Mouse (Mus musculus) forebrain, embryonic 12.5 days (tissue): ENCODE measurements around the gene Pip4k2b. TPM values are rescaled to one million over a fixed set of nuclear protein-coding genes. Genes with fewer than 3 reads are reported as not detected.

ENCODE experiments used
- ATAC-seq: fragments of 200-750 bp; cut with Nextera tagmentation; 2 replicates; pipeline ENCODE4 v1.8.0; 2017; ENCODE audit warnings: moderate TSS enrichment; ENCODE audit not compliant: low FRiP score
- H3K27ac ChIP-seq: fragments of 300-500 bp; sonication (generic); 2 replicates; pipeline ENCODE4 v1.5.1; 2016; ENCODE audit warnings: mild to moderate bottlenecking
- H3K27me3 ChIP-seq: fragments of 300-500 bp; sonication (generic); 2 replicates; pipeline ENCODE4 v1.6.1; 2016; ENCODE audit warnings: mild to moderate bottlenecking
- H3K36me3 ChIP-seq: fragments of 300-500 bp; sonication (generic); replicated peaks from 2 replicates; pipeline ENCODE4 v1.6.1; 2016; ENCODE audit warnings: mild to moderate bottlenecking
- H3K4me1 ChIP-seq: fragments of 300-500 bp; sonication (generic); 2 replicates; pipeline ENCODE4 v1.6.1; 2016
- H3K4me2 ChIP-seq: fragments of 300-500 bp; sonication (generic); 2 replicates; pipeline ENCODE4 v1.6.1; 2016; ENCODE audit warnings: mild to moderate bottlenecking, moderate library complexity
- H3K4me3 ChIP-seq: fragments of 300-500 bp; sonication (generic); replicated peaks from 2 replicates; pipeline ENCODE4 v1.5.1; 2016; ENCODE audit warnings: mild to moderate bottlenecking
- H3K9ac ChIP-seq: fragments of 300-500 bp; sonication (generic); 2 replicates; pipeline ENCODE4 v1.6.1; 2016; ENCODE audit warnings: mild to moderate bottlenecking
- H3K9me3 ChIP-seq: fragments of 300-500 bp; sonication (generic); 2 replicates; pipeline ENCODE4 v1.6.1; 2016
- WGBS: fragments of 180-500 bp; shearing (Covaris S2); methylation state at CpG from one replicate; pipeline ENCODE4 v1.1.7; 2016; 5-methylcytosine and 5-hydroxymethylcytosine counted together
- polyA plus RNA-seq: library from polyadenylated mRNA; unstranded; fragments of >200 nt; fragmentation: Nextera tagmentation; extraction: Ambion mirVana; gene quantifications from 2 replicates; pipeline ENCODE4 v1.2.1, GENCODE M21; 2016

Gene Pip4k2b
- polyA plus RNA-seq, 1 experiment from 2014 or later: 2.7 TPM

- H3K27me3 ChIP-seq: no peaks in the 10 kb centered on the region
- no peak overlapping the region for H3K27ac ChIP-seq
- H3K36me3 ChIP-seq: peaks cover 97% of the 10 kb centered on the region
- no peaks in the 10 kb centered on the region for H3K4me1 ChIP-seq
- H3K9me3 ChIP-seq: peaks cover 8% of the 10 kb centered on the region; the same call in 1 of the 2 replicates
- no peak overlapping the region for H3K4me3 ChIP-seq
- 87% methylated on average over 7 of the region's 7 CpGs for WGBS
- ATAC-seq: no peak
- no peak overlapping the region for H3K4me2 ChIP-seq
- no peak overlapping the region for H3K9ac ChIP-seq
Measured at GRCm38 (mm10) chr11:97723709-97724108, 20.8 kb downstream of the Pip4k2b start.

DNA sequence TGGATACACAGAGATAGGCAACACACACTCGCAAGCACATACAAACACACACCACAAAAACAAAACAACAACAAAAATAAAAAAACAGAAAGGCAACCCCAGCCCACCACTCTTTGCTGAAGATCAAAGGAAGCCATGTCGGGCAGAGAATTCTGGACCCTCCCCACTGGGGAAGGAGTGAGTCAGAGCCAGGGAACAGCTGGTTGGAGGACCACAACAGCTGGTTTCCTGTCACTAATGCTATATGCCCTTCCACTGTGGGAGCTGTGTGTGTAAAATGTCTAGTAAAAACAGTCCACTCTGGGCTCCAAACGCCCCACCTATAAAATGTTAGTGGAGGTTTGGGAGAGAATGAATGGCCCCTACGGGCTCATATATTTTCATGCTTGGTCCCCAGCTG is 23.2 kb downstream of the Pip4k2b start:
- no peak overlapping the region for H3K9ac ChIP-seq
- H3K4me2 ChIP-seq: no peak overlapping the region
- no peaks in the 10 kb centered on the region for H3K4me1 ChIP-seq
- H3K36me3 ChIP-seq: peaks cover 99% of the 10 kb centered on the region
- no peak overlapping the region for H3K4me3 ChIP-seq
- H3K27me3 ChIP-seq: no peaks in the 10 kb centered on the region
- no peak overlapping the region for H3K27ac ChIP-seq
- ATAC-seq: no peak
- WGBS: 94% methylated on average over 4 of the region's 4 CpGs
- peaks cover 8% of the 10 kb centered on the region; the same call in 1 of the 2 replicates for H3K9me3 ChIP-seq

DNA sequence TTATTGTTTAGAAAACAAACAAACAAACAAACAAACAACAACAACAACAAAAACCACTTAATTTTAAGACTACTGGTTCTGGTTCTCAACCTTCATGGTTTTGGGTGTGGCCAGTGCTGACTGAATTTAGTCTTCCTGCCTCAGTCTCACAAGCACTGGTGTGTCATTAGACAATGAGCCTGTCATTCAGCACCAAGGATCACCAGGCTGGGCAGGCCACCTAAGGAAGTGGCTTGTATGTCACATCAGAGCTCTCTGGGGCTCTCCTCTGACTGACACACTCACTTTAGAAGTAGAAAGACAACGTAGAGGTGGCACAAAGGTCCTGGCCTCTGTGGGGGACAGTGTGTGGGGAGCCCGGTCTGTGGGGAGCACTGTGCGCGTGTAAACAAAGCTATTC is 25.5 kb downstream of the Pip4k2b start:
- Histone ChIP-seq H3K9ac (no peak overlapping the region), H3K36me3 (peaks cover 88% of the 10 kb centered on the region)
- WGBS: 90% methylated on average over 4 of the region's 4 CpGs

GRCm38 (mm10) chr11:97718281-97718860 is 26.1 kb downstream of the Pip4k2b start:
- no peak for ATAC-seq

More for the DNA sequence above, 25.5 kb downstream of the Pip4k2b start:
- Histone ChIP-seq H3K4me1 (no peaks in the 10 kb centered on the region), H3K4me3 (no peak overlapping the region), H3K27ac (no peak overlapping the region), H3K9me3 (peaks cover 8% of the 10 kb centered on the region; the same call in 1 of the 2 replicates), H3K27me3 (no peaks in the 10 kb centered on the region), H3K4me2 (no peak overlapping the region)
- ATAC-seq: no peak

GRCm38 (mm10) chr11:97717369-97718280 is 26.9 kb downstream of the Pip4k2b start:
- 90% methylated on average over 26 of the region's 26 CpGs for WGBS
- no peak overlapping the region for H3K27ac ChIP-seq
- peaks cover 8% of the 10 kb centered on the region; the same call in 1 of the 2 replicates for H3K9me3 ChIP-seq
- H3K9ac ChIP-seq: no peak overlapping the region
- H3K4me3 ChIP-seq: no peak overlapping the region
- peaks cover 88% of the 10 kb centered on the region for H3K36me3 ChIP-seq
- H3K4me1 ChIP-seq: no peaks in the 10 kb centered on the region
- no peaks in the 10 kb centered on the region for H3K27me3 ChIP-seq
- no peak for ATAC-seq
- no peak overlapping the region for H3K4me2 ChIP-seq

More at GRCm38 (mm10) chr11:97718281-97718860, 26.1 kb downstream of the Pip4k2b start:
- no peak overlapping the region for H3K27ac ChIP-seq
- no peak overlapping the region for H3K9ac ChIP-seq
- no peaks in the 10 kb centered on the region for H3K4me1 ChIP-seq
- peaks cover 8% of the 10 kb centered on the region; the same call in 1 of the 2 replicates for H3K9me3 ChIP-seq
- no peak overlapping the region for H3K4me2 ChIP-seq
- peaks cover 88% of the 10 kb centered on the region for H3K36me3 ChIP-seq
- WGBS: 89% methylated on average over 15 of the region's 15 CpGs
- H3K27me3 ChIP-seq: no peaks in the 10 kb centered on the region
- H3K4me3 ChIP-seq: no peak overlapping the region

GRCm38 (mm10) chr11:97716021-97716420 is 28.5 kb downstream of the Pip4k2b start:
- no peak overlapping the region for H3K9ac ChIP-seq
- 92% methylated on average over 8 of the region's 8 CpGs for WGBS

DNA sequence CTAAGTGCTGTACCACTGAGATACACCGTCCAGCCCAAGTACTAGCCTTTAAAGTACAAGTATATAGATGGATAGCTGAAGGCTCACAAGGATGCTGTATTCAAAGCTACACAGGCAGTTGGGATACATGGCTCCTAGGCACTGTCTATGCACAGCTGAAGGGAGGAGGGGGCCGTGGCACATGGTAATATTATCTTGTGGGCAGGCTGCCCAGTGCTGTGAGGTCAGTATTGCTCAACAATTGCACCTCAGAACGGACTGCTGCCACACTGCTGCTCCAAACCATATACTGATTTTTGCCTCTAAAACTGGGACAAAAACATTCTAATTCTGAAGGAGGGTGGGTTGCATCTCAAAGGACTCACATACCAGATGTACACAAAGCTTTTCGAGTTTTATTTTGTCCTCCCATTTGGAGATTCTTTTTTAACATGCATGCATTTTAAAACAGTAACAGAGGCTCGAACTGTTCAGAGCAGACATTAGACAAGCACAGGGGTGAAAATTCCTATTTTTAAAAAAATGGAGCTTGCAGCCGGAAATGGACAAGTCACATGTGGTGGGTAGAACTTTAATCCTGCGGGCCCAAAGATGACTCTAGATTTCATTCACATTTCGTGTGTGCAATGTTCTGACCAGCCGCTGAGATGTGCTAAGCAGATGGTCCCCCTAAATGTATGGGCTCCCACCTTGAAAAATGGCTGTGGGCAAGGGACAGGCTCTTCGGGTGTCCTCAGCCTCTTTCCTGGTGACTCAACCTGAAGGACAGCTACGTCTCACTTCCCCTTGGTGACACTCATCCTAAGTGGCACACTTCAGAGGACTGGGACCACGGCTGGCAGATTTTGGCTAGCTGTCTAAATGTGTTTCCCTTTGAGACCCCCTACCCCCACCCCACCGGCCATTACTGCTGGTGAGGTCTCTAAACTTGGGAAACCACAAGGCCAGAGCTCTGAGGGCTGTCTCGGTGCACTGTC is 29.4 kb downstream of the Pip4k2b start:
- ATAC-seq: no peak

More at GRCm38 (mm10) chr11:97716021-97716420, 28.5 kb downstream of the Pip4k2b start:
- H3K4me1 ChIP-seq: no peaks in the 10 kb centered on the region
- no peak for ATAC-seq
- no peak overlapping the region for H3K4me2 ChIP-seq
- H3K9me3 ChIP-seq: no peaks in the 10 kb centered on the region
- no peak overlapping the region for H3K4me3 ChIP-seq
- no peak overlapping the region for H3K27ac ChIP-seq
- H3K36me3 ChIP-seq: peaks cover 87% of the 10 kb centered on the region
- no peaks in the 10 kb centered on the region for H3K27me3 ChIP-seq

GRCm38 (mm10) chr11:97714356-97714755 is 30.1 kb downstream of the Pip4k2b start:
- Histone ChIP-seq H3K4me1 (no peaks in the 10 kb centered on the region), H3K4me3 (no peak overlapping the region), H3K27ac (no peak overlapping the region), H3K36me3 (peaks cover 74% of the 10 kb centered on the region), H3K4me2 (no peak overlapping the region), H3K9ac (no peak overlapping the region), H3K27me3 (no peaks in the 10 kb centered on the region), H3K9me3 (no peaks in the 10 kb centered on the region)
- 92% methylated on average over 3 of the region's 3 CpGs for WGBS
- no peak for ATAC-seq

More for the DNA sequence above, 29.4 kb downstream of the Pip4k2b start:
- peaks cover 81% of the 10 kb centered on the region for H3K36me3 ChIP-seq
- no peaks in the 10 kb centered on the region for H3K4me1 ChIP-seq
- H3K27me3 ChIP-seq: no peaks in the 10 kb centered on the region
- WGBS: 92% methylated on average over 14 of the region's 14 CpGs
- no peak overlapping the region for H3K27ac ChIP-seq
- no peak overlapping the region for H3K4me3 ChIP-seq
- H3K4me2 ChIP-seq: no peak overlapping the region
- no peak overlapping the region for H3K9ac ChIP-seq
- no peaks in the 10 kb centered on the region for H3K9me3 ChIP-seq

- no peaks in the 10 kb centered on the region for H3K27me3 ChIP-seq
- H3K4me2 ChIP-seq: no peak overlapping the region
- H3K27ac ChIP-seq: no peak overlapping the region
- no peaks in the 10 kb centered on the region for H3K4me1 ChIP-seq
- ATAC-seq: no peak
- no peak overlapping the region for H3K9ac ChIP-seq
- H3K36me3 ChIP-seq: peaks cover 74% of the 10 kb centered on the region
- 93% methylated on average over 8 of the region's 8 CpGs for WGBS
- H3K9me3 ChIP-seq: no peaks in the 10 kb centered on the region
- no peak overlapping the region for H3K4me3 ChIP-seq
Measured at GRCm38 (mm10) chr11:97713896-97714295, 30.6 kb downstream of the Pip4k2b start.

- H3K36me3 ChIP-seq: peaks cover 74% of the 10 kb centered on the region
- no peak overlapping the region for H3K9ac ChIP-seq
Measured at GRCm38 (mm10) chr11:97712286-97712685, 32.2 kb downstream of the Pip4k2b start.

GRCm38 (mm10) chr11:97711200-97711900 is 33.2 kb downstream of the Pip4k2b start:
- H3K36me3 ChIP-seq: peaks cover 74% of the 10 kb centered on the region
- WGBS: 87% methylated on average over 13 of the region's 13 CpGs
- no peak for ATAC-seq

More at GRCm38 (mm10) chr11:97712286-97712685, 32.2 kb downstream of the Pip4k2b start:
- no peak for ATAC-seq
- no peaks in the 10 kb centered on the region for H3K4me1 ChIP-seq
- no peak overlapping the region for H3K27ac ChIP-seq
- no peaks in the 10 kb centered on the region for H3K9me3 ChIP-seq
- no peaks in the 10 kb centered on the region for H3K27me3 ChIP-seq
- 95% methylated on average over 15 of the region's 15 CpGs for WGBS
- no peak overlapping the region for H3K4me3 ChIP-seq
- no peak overlapping the region for H3K4me2 ChIP-seq

More at GRCm38 (mm10) chr11:97711200-97711900, 33.2 kb downstream of the Pip4k2b start:
- H3K4me1 ChIP-seq: no peaks in the 10 kb centered on the region
- no peaks in the 10 kb centered on the region for H3K9me3 ChIP-seq
- no peak overlapping the region for H3K4me3 ChIP-seq
- no peaks in the 10 kb centered on the region for H3K27me3 ChIP-seq
- no peak overlapping the region for H3K27ac ChIP-seq
- no peak overlapping the region for H3K4me2 ChIP-seq
- no peak overlapping the region for H3K9ac ChIP-seq
